Mouse (Mus musculus) CD4-positive, CD25-positive, alpha-beta regulatory T cell, adult 9 weeks (primary cell): ENCODE data around the gene Vmn2r85. TPM values are rescaled to one million over a fixed set of nuclear protein-coding genes. Genes with fewer than 3 reads are reported as not detected.

ENCODE experiments used
- polyA plus RNA-seq: library from polyadenylated mRNA; unstranded; fragments of 100-300 nt; shearing (Covaris generic); gene quantifications from one replicate; pipeline ENCODE4 v1.2.1, GENCODE M21; 2017

The Vmn2r85 gene
- polyA plus RNA-seq = not detected

DNA sequence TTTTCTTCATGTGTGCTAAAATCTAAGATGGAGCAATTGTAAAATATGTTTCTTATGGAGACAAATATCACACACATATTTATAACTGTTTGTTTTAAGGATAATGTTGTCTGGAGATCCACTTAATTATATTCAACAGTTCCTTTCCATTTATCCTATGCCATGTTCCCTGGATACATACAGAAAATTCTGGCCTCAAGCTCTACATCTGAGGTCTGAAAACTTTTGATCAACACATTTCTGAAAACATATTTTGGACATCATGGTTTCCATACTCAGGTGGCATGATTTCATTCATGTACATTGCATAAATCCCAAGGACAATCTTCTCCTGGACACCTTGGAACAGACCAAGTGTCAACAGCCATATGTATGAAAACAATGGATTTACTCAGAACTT lies at the start of gene Vmn2r85:
Vmn2r85 (minus strand) TSS at position 101 of the 400 bp plus-strand sequence.

DNA sequence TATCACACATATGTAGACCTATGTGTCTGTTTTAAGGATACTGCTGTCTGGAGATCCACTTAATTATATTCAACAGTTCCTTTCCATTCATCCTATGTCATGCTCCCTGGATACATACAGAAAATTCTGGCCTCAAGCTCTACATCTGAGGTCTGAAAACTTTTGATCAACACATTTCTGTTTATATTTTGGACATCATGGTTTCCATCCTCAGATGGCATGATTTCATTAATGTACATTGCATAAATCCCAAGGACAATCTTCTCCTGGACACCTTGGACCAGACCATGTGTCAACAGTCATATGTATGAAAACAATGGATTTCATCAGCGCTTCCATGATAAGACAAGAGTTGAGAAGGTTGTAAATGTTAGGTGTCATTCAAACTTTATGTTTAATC lies 26.4 kb upstream of the Vmn2r85 start, which contains the start of gene Vmn2r86:
Vmn2r86 (minus strand) TSS at position 101 of the 400 bp plus-strand sequence.

DNA sequence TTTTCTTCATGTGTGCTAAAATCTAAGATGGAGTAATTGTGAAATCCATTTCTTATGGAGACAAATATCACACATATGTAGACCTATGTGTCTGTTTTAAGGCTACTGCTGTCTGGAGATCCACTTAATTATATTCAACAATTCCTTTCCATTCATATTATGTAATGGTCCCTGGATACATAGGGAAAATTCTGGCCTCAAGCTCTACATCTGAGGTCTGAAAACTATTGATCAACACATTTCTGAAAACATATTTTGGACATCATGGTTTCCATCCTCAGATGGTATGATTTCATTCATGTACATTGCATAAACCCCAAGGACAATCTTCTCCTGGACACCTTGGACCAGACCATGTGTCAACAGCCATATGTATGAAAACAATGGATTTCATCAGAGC lies 35.3 kb downstream of the Vmn2r85 start, which contains the start of gene Vmn2r84:
Vmn2r84 (minus strand) TSS at position 101 of the 400 bp plus-strand sequence.

Other genes starting within 250 kb of the Vmn2r85 start
- not detected for gene Olfr826, start 245.5 kb downstream of the Vmn2r85 start, polyA plus RNA-seq
- gene Olfr827, start 215.3 kb downstream of the Vmn2r85 start, polyA plus RNA-seq = not detected
- 0.07 TPM for gene Neurod4, start 149.5 kb downstream of the Vmn2r85 start, polyA plus RNA-seq
- gene Tespa1, start 106.8 kb downstream of the Vmn2r85 start, polyA plus RNA-seq = 277 TPM
- gene Vmn2r84, start 35.4 kb downstream of the Vmn2r85 start, polyA plus RNA-seq = 1.9 TPM
- not detected for gene Vmn2r86, start 26.3 kb upstream of the Vmn2r85 start, polyA plus RNA-seq
- gene Vmn2r87, start 67.7 kb upstream of the Vmn2r85 start, polyA plus RNA-seq = not detected